Mouse (Mus musculus): ENCODE data around the gene Kcnq2.

Gene Kcnq2

GRCm38 (mm10) chr2:181113762-181114361 is 21.2 kb downstream of the Kcnq2 start:
- DNase-seq (ENCODE audit: inconsistent age in 2 of 2, low spot score in 1 of 2), result no peak

- DNase-seq (ENCODE audit: inconsistent age in 2 of 2, low spot score in 1 of 2), result no peak
Measured at GRCm38 (mm10) chr2:181111665-181112064, 23.4 kb downstream of the Kcnq2 start.

- no peak for DNase-seq (ENCODE audit: inconsistent age in 2 of 2, low spot score in 1 of 2)
Measured at GRCm38 (mm10) chr2:181104111-181104510, 31.0 kb downstream of the Kcnq2 start.

GRCm38 (mm10) chr2:181102161-181102560 is 32.9 kb downstream of the Kcnq2 start:
- peak; percentile 13 to 67 for DNase-seq (ENCODE audit: inconsistent age in 2 of 2, low spot score in 1 of 2)

GRCm38 (mm10) chr2:181101626-181102025 is 33.5 kb downstream of the Kcnq2 start:
- no peak for DNase-seq (ENCODE audit: inconsistent age in 2 of 2, low spot score in 1 of 2)

- no peak for DNase-seq (ENCODE audit: inconsistent age in 2 of 2, low spot score in 1 of 2)
Measured at GRCm38 (mm10) chr2:181100087-181100486, 35.0 kb downstream of the Kcnq2 start.

- no peak for DNase-seq (ENCODE audit: inconsistent age in 2 of 2, low spot score in 1 of 2)
Measured at GRCm38 (mm10) chr2:181090123-181090522, 45.0 kb downstream of the Kcnq2 start.

GRCm38 (mm10) chr2:181084997-181085396 is 50.1 kb downstream of the Kcnq2 start:
- DNase-seq (ENCODE audit: inconsistent age in 2 of 2, low spot score in 1 of 2), result no peak

- no peak for DNase-seq (ENCODE audit: inconsistent age in 2 of 2, low spot score in 1 of 2)
Measured at GRCm38 (mm10) chr2:181083945-181084344, 51.2 kb downstream of the Kcnq2 start.

- no peak for DNase-seq (ENCODE audit: inconsistent age in 2 of 2, low spot score in 1 of 2)
Measured at GRCm38 (mm10) chr2:181080886-181081285, 54.2 kb downstream of the Kcnq2 start.

- no peak for DNase-seq (ENCODE audit: inconsistent age in 2 of 2, low spot score in 1 of 2)
Measured at GRCm38 (mm10) chr2:181079518-181079917, 55.6 kb downstream of the Kcnq2 start.

GRCm38 (mm10) chr2:181078908-181079307 is 56.2 kb downstream of the Kcnq2 start:
- DNase-seq (ENCODE audit: inconsistent age in 2 of 2, low spot score in 1 of 2), result no peak

GRCm38 (mm10) chr2:181075501-181075900 is 59.6 kb downstream of the Kcnq2 start:
- DNase-seq (ENCODE audit: inconsistent age in 2 of 2, low spot score in 1 of 2), result no peak

- no peak for DNase-seq (ENCODE audit: inconsistent age in 2 of 2, low spot score in 1 of 2)
Measured at GRCm38 (mm10) chr2:181072403-181072714, 62.7 kb downstream of the Kcnq2 start.

GRCm38 (mm10) chr2:181071706-181072402 is 63.2 kb downstream of the Kcnq2 start:
- DNase-seq (ENCODE audit: inconsistent age in 2 of 2, low spot score in 1 of 2), result peak; percentile 78 to 94

GRCm38 (mm10) chr2:181070136-181070535 is 65.0 kb downstream of the Kcnq2 start:
- DNase-seq (ENCODE audit: inconsistent age in 2 of 2, low spot score in 1 of 2), result no peak

- no peak for DNase-seq (ENCODE audit: inconsistent age in 2 of 2, low spot score in 1 of 2)
Measured at GRCm38 (mm10) chr2:181068499-181068898, 66.6 kb downstream of the Kcnq2 start.

GRCm38 (mm10) chr2:181065827-181066226 is 69.3 kb downstream of the Kcnq2 start:
- no peak for DNase-seq (ENCODE audit: inconsistent age in 2 of 2, low spot score in 1 of 2)

GRCm38 (mm10) chr2:181060127-181060526 is 75.0 kb downstream of the Kcnq2 start:
- peak; percentile 75 to 94 for DNase-seq (ENCODE audit: inconsistent age in 2 of 2, low spot score in 1 of 2)

- DNase-seq (ENCODE audit: inconsistent age in 2 of 2, low spot score in 1 of 2), result no peak
Measured at GRCm38 (mm10) chr2:181058193-181058592, 76.9 kb downstream of the Kcnq2 start.

GRCm38 (mm10) chr2:181057341-181057740 is 77.8 kb downstream of the Kcnq2 start:
- DNase-seq (ENCODE audit: inconsistent age in 2 of 2, low spot score in 1 of 2), result no peak

GRCm38 (mm10) chr2:181052171-181052570 is 82.9 kb downstream of the Kcnq2 start:
- DNase-seq (ENCODE audit: inconsistent age in 2 of 2, low spot score in 1 of 2), result no peak

GRCm38 (mm10) chr2:181048986-181049385 is 86.1 kb downstream of the Kcnq2 start:
- DNase-seq (ENCODE audit: inconsistent age in 2 of 2, low spot score in 1 of 2), result peak; percentile 59 to 67

Data from adrenal gland, adult (tissue).